Mouse (Mus musculus) ES-Bruce4 (cell line): ENCODE results near the gene Uggt2. TPM values are rescaled to one million over a fixed set of nuclear protein-coding genes. Genes with fewer than 3 reads are reported as not detected.

ENCODE experiments used
- H3K27ac ChIP-seq: 2 replicates; pipeline ENCODE4 v1.5.1; 2012; ENCODE audit warnings: low read length, inconsistent platforms; ENCODE audit not compliant: insufficient read depth
- H3K27me3 ChIP-seq: 2 replicates; pipeline ENCODE4 v1.6.1; 2012; ENCODE audit warnings: mild to moderate bottlenecking, low read length, inconsistent platforms; ENCODE audit not compliant: control insufficient read depth, poor library complexity, insufficient read depth, severe bottlenecking
- H3K36me3 ChIP-seq: 2 replicates; pipeline ENCODE4 v1.6.1; 2012; ENCODE audit warnings: inconsistent platforms, mild to moderate bottlenecking, low read length, moderate library complexity; ENCODE audit not compliant: control insufficient read depth, poor library complexity, insufficient read depth, severe bottlenecking
- H3K4me1 ChIP-seq: one replicate; pipeline ENCODE4 v1.8.1; 2011; ENCODE audit warnings: low read length; ENCODE audit not compliant: control insufficient read depth, insufficient read depth
- H3K4me3 ChIP-seq: 2 replicates; pipeline ENCODE4 v1.5.1; 2011; ENCODE audit warnings: low read depth, mild to moderate bottlenecking, low read length
- H3K9ac ChIP-seq: 2 replicates; pipeline ENCODE4 v1.6.1; 2012; ENCODE audit warnings: low read depth, mild to moderate bottlenecking, inconsistent platforms; ENCODE audit not compliant: poor library complexity, severe bottlenecking
- H3K9me3 ChIP-seq: replicated peaks from 2 replicates; pipeline ENCODE4 v1.6.1; 2012; ENCODE audit warnings: mild to moderate bottlenecking, low read length, inconsistent platforms; ENCODE audit not compliant: control insufficient read depth, poor library complexity, insufficient read depth, severe bottlenecking
- CTCF ChIP-seq: IDR thresholded peaks from one replicate; pipeline ENCODE4 v1.8.1; 2011; ENCODE audit warnings: low read depth, low read length
- EP300 ChIP-seq: IDR thresholded peaks from 2 replicates; pipeline ENCODE4 v1.6.1; 2011; ENCODE audit warnings: low read depth, low read length; ENCODE audit not compliant: insufficient read depth
- POLR2A ChIP-seq: IDR thresholded peaks from one replicate; pipeline ENCODE4 v1.8.1; 2011; ENCODE audit warnings: low read length; ENCODE audit not compliant: insufficient read depth
- polyA plus RNA-seq: library from polyadenylated mRNA; stranded (reverse); fragments of >200 nt; gene quantifications from 2 replicates; pipeline ENCODE4 v1.2.4, GENCODE M21; 2011; ENCODE audit warnings: low read depth; ENCODE audit not compliant: missing spikeins, insufficient read depth, insufficient read length

Gene Uggt2
- polyA plus RNA-seq, 1 experiment: 47.4 TPM

GRCm38 (mm10) chr14:119007103-119007951 is 91.9 kb downstream of the Uggt2 start:
- Histone ChIP-seq H3K27ac (peak overlapping the region; percentile 83), H3K36me3 (no peaks in the 10 kb centered on the region; the same call in 1 of the 2 replicates), H3K4me3 (peak overlapping the region; percentile 78), H3K4me1 (no peaks in the 10 kb centered on the region), H3K9me3 (no peaks in the 10 kb centered on the region), H3K9ac (peak overlapping the region; percentile 44), H3K27me3 (no peaks in the 10 kb centered on the region)
- TF ChIP-seq CTCF (no peak), EP300 (peak; percentile 36; the same call in 1 of the 2 replicates), POLR2A (peak; percentile 53)

GRCm38 (mm10) chr14:119006441-119007102 is 92.7 kb downstream of the Uggt2 start:
- no peaks in the 10 kb centered on the region for H3K4me1 ChIP-seq
- H3K36me3 ChIP-seq: no peaks in the 10 kb centered on the region; the same call in 1 of the 2 replicates
- no peaks in the 10 kb centered on the region for H3K9me3 ChIP-seq
- peak overlapping the region; percentile 83 for H3K27ac ChIP-seq
- H3K27me3 ChIP-seq: no peaks in the 10 kb centered on the region
- peak overlapping the region; percentile 33 for H3K9ac ChIP-seq
- TF ChIP-seq POLR2A (no peak), EP300 (no peak), CTCF (no peak)
- H3K4me3 ChIP-seq: peak overlapping the region; percentile 78

GRCm38 (mm10) chr14:119005834-119006233 is 93.4 kb downstream of the Uggt2 start:
- Histone ChIP-seq H3K27me3 (no peaks in the 10 kb centered on the region), H3K4me3 (peak overlapping the region; percentile 38), H3K36me3 (no peaks in the 10 kb centered on the region; the same call in 1 of the 2 replicates), H3K4me1 (no peaks in the 10 kb centered on the region), H3K9ac (peak overlapping the region; percentile 33; the same call in 1 of the 2 replicates), H3K9me3 (no peaks in the 10 kb centered on the region), H3K27ac (peak overlapping the region; percentile 35; the same call in 1 of the 2 replicates)
- TF ChIP-seq CTCF (no peak), POLR2A (no peak), EP300 (no peak)

- Histone ChIP-seq H3K4me3 (no peak overlapping the region), H3K36me3 (peaks cover under 1% of the 10 kb centered on the region), H3K9ac (no peak overlapping the region), H3K9me3 (no peaks in the 10 kb centered on the region), H3K27me3 (no peaks in the 10 kb centered on the region), H3K4me1 (no peaks in the 10 kb centered on the region), H3K27ac (no peak overlapping the region)
- TF ChIP-seq CTCF: peak; percentile 39
- no peak for TF ChIP-seq POLR2A
Measured at GRCm38 (mm10) chr14:119003320-119003719, 95.9 kb downstream of the Uggt2 start.

GRCm38 (mm10) chr14:118995226-118995925 is 103.9 kb downstream of the Uggt2 start:
- Histone ChIP-seq H3K9me3 (no peaks in the 10 kb centered on the region), H3K4me3 (no peak overlapping the region), H3K9ac (no peak overlapping the region), H3K4me1 (no peaks in the 10 kb centered on the region), H3K27ac (no peak overlapping the region), H3K36me3 (peaks cover 13% of the 10 kb centered on the region), H3K27me3 (no peaks in the 10 kb centered on the region)
- TF ChIP-seq POLR2A (no peak), CTCF (no peak), EP300 (no peak)
